Mouse (Mus musculus): Measurements from ENCODE around the gene Sh3d21. TPM values are rescaled to one million over a fixed set of nuclear protein-coding genes. Genes with fewer than 3 reads are reported as not detected.

Gene Sh3d21
- polyA plus RNA-seq (2017; shearing (Covaris generic)) = 0.92 TPM

DNA sequence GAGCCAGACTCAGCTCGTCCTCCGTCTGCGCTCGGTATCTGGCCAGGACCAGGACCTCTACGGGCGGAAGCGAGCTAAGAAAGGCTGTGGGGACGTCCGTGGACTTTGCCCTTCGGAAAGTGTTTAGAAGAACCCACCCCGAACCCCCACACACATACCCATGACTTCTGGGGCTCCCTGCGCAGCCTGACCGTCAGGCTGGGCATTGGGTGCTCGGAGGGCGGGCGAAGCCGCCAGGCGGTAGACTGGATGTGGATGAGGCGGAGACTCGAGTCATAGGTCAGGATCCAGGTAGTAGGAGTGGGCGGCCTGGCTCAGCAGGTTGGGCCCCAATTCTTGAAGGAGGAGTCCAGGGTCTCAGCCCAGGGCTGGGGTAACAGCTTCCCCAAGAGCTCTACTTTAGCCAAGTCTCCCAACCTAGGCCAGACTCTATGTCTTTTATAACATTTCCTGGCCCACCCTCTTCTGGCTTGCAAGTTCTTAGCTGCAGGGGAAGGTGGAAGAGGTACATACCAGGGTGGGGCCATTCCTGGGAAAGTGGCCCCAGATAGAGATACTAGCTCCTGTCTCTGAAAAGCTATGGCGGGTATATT, at the start of gene Sh3d21:
TSS of gene Sh3d21 (minus strand) at position 425 of the 593 bp plus-strand sequence.

DNA sequence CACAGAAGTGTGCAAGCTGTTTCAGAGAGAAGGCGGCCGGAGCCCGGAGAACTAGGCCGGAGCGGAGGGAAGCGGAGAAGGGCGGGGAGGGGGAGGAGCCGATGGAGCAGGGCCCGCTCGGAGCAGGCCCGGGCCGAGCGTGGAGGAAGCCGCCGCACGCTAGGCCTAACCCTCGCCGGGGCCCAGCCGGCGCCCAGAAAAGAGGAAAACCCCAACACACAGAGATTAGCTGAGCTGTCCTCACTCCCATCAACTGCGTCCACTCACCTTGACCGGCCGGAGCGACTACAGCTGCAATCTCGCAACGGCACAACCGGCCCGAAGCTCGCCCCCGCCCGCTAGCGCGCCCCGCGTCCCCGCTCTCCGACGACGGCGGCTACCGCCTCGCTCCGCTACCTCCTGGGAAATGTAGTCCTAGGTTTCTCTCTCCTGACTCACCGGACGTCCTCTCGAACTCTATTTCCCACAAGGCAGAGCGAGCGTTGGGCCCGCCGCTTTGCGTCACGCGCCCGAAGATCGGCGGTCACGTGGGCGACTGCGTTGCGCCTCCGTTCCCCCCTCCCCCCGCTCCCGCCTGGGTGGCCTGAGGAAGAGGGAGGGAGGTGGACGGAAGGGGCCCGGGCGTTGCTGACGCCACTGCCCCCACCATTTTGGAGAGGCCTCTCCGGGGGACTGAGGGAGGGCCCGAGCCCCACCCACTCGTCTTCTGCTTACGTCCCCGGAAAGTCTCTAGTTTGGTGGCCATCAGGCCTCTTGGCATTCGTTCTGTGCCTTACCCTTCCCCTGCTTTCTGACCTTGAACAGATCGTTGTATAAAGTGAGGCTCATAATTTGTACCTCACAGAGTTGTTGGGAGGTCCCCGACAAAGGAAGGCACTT, 39.3 kb upstream of the Sh3d21 start, which contains the start of gene Thrap3:
TSS of gene Thrap3 (minus strand) at position 458 of the 879 bp plus-strand sequence.

DNA sequence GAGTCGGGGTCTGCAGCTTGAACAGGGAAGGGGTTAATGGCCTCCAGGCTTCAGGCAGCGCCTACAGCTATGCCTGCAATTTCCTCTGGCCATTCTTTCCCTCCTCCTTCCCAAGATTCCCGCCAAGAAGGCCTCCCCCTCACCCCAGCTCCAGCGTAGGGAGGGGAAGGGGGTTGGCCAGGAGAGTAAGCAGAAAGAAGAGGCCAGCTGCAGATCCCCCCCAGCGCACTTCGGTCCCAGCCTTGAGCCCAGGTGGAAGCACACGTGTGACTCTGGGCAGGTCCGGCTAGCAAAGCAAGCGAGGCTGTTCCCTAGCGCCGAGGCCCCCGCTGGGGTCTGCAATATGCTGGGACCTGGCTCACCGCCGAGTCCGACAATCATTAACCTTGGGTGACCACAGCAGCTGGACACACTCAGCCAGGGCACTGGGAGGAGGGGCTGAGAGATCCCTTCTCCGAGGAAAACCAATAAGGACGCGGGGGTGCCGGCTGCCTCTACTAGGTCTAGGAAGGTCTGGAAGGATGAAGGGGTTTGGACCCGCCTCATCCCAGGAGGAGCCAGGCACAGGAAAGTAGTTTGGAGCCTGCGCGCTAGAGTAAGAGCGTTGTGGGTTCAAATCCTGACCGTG, 15.6 kb downstream of the Sh3d21 start, which contains the start of gene Eva1b:
TSS of gene Eva1b (plus strand) at position 212 of the 628 bp plus-strand sequence.

DNA sequence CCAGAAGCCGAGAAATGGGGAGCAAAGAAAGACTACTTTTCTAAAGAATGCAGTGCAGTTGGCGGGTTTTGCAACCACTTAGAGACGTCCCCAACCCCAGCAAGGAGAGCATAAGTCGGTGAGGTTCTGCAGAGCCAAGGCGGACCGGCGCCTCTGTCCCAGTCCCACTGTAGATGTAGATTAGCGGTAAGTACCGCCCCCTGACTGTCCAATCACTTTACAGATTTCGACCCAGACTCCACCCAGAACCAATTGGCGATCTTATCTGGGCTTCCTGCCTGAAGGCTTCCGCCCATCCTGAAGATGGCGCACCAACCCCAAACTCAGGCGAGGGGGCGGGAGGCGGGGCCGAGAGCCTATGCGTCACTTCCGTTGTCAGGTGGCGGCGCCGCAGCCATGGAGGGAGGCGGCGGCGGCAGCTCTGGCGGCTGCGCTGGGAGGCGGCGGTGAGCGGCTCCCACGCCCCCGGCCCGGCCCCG, 59.7 kb downstream of the Sh3d21 start, which contains the start of gene Stk40:
TSS of gene Stk40 (plus strand) at position 368 of the 479 bp plus-strand sequence.

Other genes starting within 250 kb of the Sh3d21 start
- gene Csf3r, start 138.9 kb downstream of the Sh3d21 start, polyA plus RNA-seq (2017; shearing (Covaris generic)) = not detected
- 52.6 TPM for gene Mrps15, start 116.6 kb downstream of the Sh3d21 start, polyA plus RNA-seq (2017; shearing (Covaris generic))
- gene Oscp1, start 104.9 kb downstream of the Sh3d21 start, polyA plus RNA-seq (2017; shearing (Covaris generic)) = 0.38 TPM
- 70.0 TPM for gene Lsm10, start 66.9 kb downstream of the Sh3d21 start, polyA plus RNA-seq (2017; shearing (Covaris generic))
- 8.3 TPM for gene Stk40, start 59.5 kb downstream of the Sh3d21 start, polyA plus RNA-seq (2017; shearing (Covaris generic))
- 24.9 TPM for gene Eva1b, start 15.7 kb downstream of the Sh3d21 start, polyA plus RNA-seq (2017; shearing (Covaris generic))
- gene Thrap3, start 39.3 kb upstream of the Sh3d21 start, polyA plus RNA-seq (2017; shearing (Covaris generic)) = 267 TPM
- gene Map7d1, start 92.9 kb upstream of the Sh3d21 start, polyA plus RNA-seq (2017; shearing (Covaris generic)) = 4.3 TPM
- gene Trappc3, start 98.8 kb upstream of the Sh3d21 start, polyA plus RNA-seq (2017; shearing (Covaris generic)) = 124 TPM
- gene Col8a2, start 123.3 kb upstream of the Sh3d21 start, polyA plus RNA-seq (2017; shearing (Covaris generic)) = not detected
- gene Adprhl2, start 158.2 kb upstream of the Sh3d21 start, polyA plus RNA-seq (2017; shearing (Covaris generic)) = 14.5 TPM
- not detected for gene Tekt2, start 162.2 kb upstream of the Sh3d21 start, polyA plus RNA-seq (2017; shearing (Covaris generic))